Mouse (Mus musculus): Measurements from ENCODE around the gene Vps51.

DNA sequence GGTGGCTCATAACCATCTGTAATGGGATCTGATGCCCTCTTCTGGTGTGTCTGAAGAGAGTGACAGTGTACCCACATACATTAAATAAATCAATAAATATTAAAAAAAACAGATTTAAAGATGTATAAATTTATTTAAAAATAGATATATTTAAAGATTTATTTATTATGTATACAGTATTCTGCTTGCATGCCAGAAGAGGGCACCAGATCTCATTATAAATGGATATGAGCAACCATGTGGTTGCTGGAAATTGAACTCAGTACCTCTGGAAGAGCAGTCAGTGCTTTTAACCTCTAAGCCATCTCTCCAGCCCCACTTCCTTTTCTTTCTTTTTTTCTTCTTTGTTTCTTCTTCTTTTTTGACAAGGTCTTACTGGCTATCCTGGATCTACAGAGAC lies 37.0 kb downstream of the Vps51 start:
- TF ChIP-seq POLR2A (IDR thresholded peaks at IDR 0.05; ENCODE audit: control insufficient read depth, extremely low read depth, insufficient read depth, low read length, poor library complexity): no peak
- TF ChIP-seq CTCF (IDR thresholded peaks at IDR 0.05; ENCODE audit: borderline replicate concordance, control insufficient read depth, extremely low read depth, insufficient read depth, low read length, poor library complexity): no peak

Data from thymus, adult 2 months (tissue).